Mouse (Mus musculus): Measurements from ENCODE around the gene Fibcd1. TPM values are rescaled to one million over a fixed set of nuclear protein-coding genes. Genes with fewer than 3 reads are reported as not detected.

The Fibcd1 gene
- polyA plus RNA-seq, 1 experiment: 0.13 TPM

- Histone ChIP-seq H3K36me3 (ENCODE audit: control insufficient read depth, insufficient read depth) (no peaks in the 10 kb centered on the region), H3ac (ENCODE audit: control insufficient read depth, insufficient read length) (no peak overlapping the region), H3K79me2 (ENCODE audit: control insufficient read depth, insufficient read depth) (no peaks in the 10 kb centered on the region), H3K4me3 (no peak overlapping the region), H3K4me2 (ENCODE audit: low read depth) (no peak overlapping the region), H3K27me3 (ENCODE audit: control insufficient read depth, insufficient read depth, insufficient read length) (peaks cover 73% of the 10 kb centered on the region)
- no peak for TF ChIP-seq CEBPB (IDR thresholded peaks at IDR 0.05; ENCODE audit: insufficient read depth, poor library complexity, severe bottlenecking)
- TF ChIP-seq REST (IDR thresholded peaks at IDR 0.05; ENCODE audit: insufficient read depth, insufficient read length): no peak
- TF ChIP-seq MAX (IDR thresholded peaks at IDR 0.05; ENCODE audit: low read depth): no peak
- TF ChIP-seq E2F4 (IDR thresholded peaks at IDR 0.05; ENCODE audit: insufficient read depth): no peak
- TF ChIP-seq TCF12 (IDR thresholded peaks at IDR 0.05; ENCODE audit: insufficient read depth, poor library complexity, severe bottlenecking): no peak
These were observed 43.1 kb upstream of the Fibcd1 start for GRCm38 (mm10) chr2:31888871-31889270.

GRCm38 (mm10) chr2:31887030-31887429 is 41.2 kb upstream of the Fibcd1 start, which contains the start of gene Lamc3:
Gene Lamc3, plus strand, starts transcription at chr2:31887291.
- H3K36me3 ChIP-seq (ENCODE audit: control insufficient read depth, insufficient read depth): no peaks in the 10 kb centered on the region
- no peak within 1 kb of the TSS for H3ac ChIP-seq (ENCODE audit: control insufficient read depth, insufficient read length)
- no peak within 1 kb of the TSS for H3K4me2 ChIP-seq (ENCODE audit: low read depth)
- H3K4me3 ChIP-seq: no peak within 1 kb of the TSS
- no peaks in the 10 kb centered on the region for H3K79me2 ChIP-seq (ENCODE audit: control insufficient read depth, insufficient read depth)
- TF ChIP-seq TCF3 (IDR thresholded peaks at IDR 0.05; ENCODE audit: insufficient read length, low read depth): no peak
- no peak for TF ChIP-seq SRF (IDR thresholded peaks at IDR 0.05; ENCODE audit: control insufficient read depth, insufficient read length, low read depth)
- TF ChIP-seq USF1 (IDR thresholded peaks at IDR 0.05; ENCODE audit: low read depth): no peak
- TF ChIP-seq REST (IDR thresholded peaks at IDR 0.05; ENCODE audit: insufficient read depth, insufficient read length): no peak
- no peak for TF ChIP-seq CEBPB (IDR thresholded peaks at IDR 0.05; ENCODE audit: insufficient read depth, poor library complexity, severe bottlenecking)
- no peak for TF ChIP-seq POLR2A (IDR thresholded peaks at IDR 0.05; ENCODE audit: insufficient read length, low read depth)
- peaks cover 91% of the 10 kb centered on the region for H3K27me3 ChIP-seq (ENCODE audit: control insufficient read depth, insufficient read depth, insufficient read length)

GRCm38 (mm10) chr2:31884806-31885205 is 39.0 kb upstream of the Fibcd1 start:
- TF ChIP-seq CEBPB (IDR thresholded peaks at IDR 0.05; ENCODE audit: insufficient read depth, poor library complexity, severe bottlenecking): no peak
- TF ChIP-seq MYOG (IDR thresholded peaks at IDR 0.05; ENCODE audit: control insufficient read depth in 1 of 3, insufficient read depth in 1 of 3, insufficient read length in 2 of 3, low read depth in 2 of 3): no peak
- TF ChIP-seq E2F4 (IDR thresholded peaks at IDR 0.05; ENCODE audit: insufficient read depth): no peak
- no peak for TF ChIP-seq SRF (IDR thresholded peaks at IDR 0.05; ENCODE audit: control insufficient read depth, insufficient read length, low read depth)
- TF ChIP-seq TCF3 (IDR thresholded peaks at IDR 0.05; ENCODE audit: insufficient read length, low read depth): no peak
- Histone ChIP-seq H3K36me3 (ENCODE audit: control insufficient read depth, insufficient read depth) (no peaks in the 10 kb centered on the region), H3K4me3 (no peak overlapping the region), H3K79me2 (ENCODE audit: control insufficient read depth, insufficient read depth) (no peaks in the 10 kb centered on the region), H3K27me3 (ENCODE audit: control insufficient read depth, insufficient read depth, insufficient read length) (peaks cover 91% of the 10 kb centered on the region), H3K4me2 (ENCODE audit: low read depth) (no peak overlapping the region), H3ac (ENCODE audit: control insufficient read depth, insufficient read length) (no peak overlapping the region)

GRCm38 (mm10) chr2:31883061-31883460 is 37.3 kb upstream of the Fibcd1 start:
- peaks cover 89% of the 10 kb centered on the region for H3K27me3 ChIP-seq (ENCODE audit: control insufficient read depth, insufficient read depth, insufficient read length)
- H3K36me3 ChIP-seq (ENCODE audit: control insufficient read depth, insufficient read depth): no peaks in the 10 kb centered on the region
- H3K79me2 ChIP-seq (ENCODE audit: control insufficient read depth, insufficient read depth): no peaks in the 10 kb centered on the region
- H3K4me3 ChIP-seq: no peak overlapping the region
- H3K4me2 ChIP-seq (ENCODE audit: low read depth): no peak overlapping the region
- no peak overlapping the region for H3ac ChIP-seq (ENCODE audit: control insufficient read depth, insufficient read length)
- no peak for TF ChIP-seq MYOG (IDR thresholded peaks at IDR 0.05; ENCODE audit: control insufficient read depth in 1 of 3, insufficient read depth in 1 of 3, insufficient read length in 2 of 3, low read depth in 2 of 3)

GRCm38 (mm10) chr2:31880868-31881267 is 35.1 kb upstream of the Fibcd1 start:
- Histone ChIP-seq H3K27me3 (ENCODE audit: control insufficient read depth, insufficient read depth, insufficient read length) (peaks cover 78% of the 10 kb centered on the region), H3K4me3 (no peak overlapping the region), H3K79me2 (ENCODE audit: control insufficient read depth, insufficient read depth) (no peaks in the 10 kb centered on the region), H3K4me2 (ENCODE audit: low read depth) (no peak overlapping the region), H3ac (ENCODE audit: control insufficient read depth, insufficient read length) (no peak overlapping the region), H3K36me3 (ENCODE audit: control insufficient read depth, insufficient read depth) (no peaks in the 10 kb centered on the region)
- no peak for TF ChIP-seq MYOG (IDR thresholded peaks at IDR 0.05; ENCODE audit: control insufficient read depth in 1 of 3, insufficient read depth in 1 of 3, insufficient read length in 2 of 3, low read depth in 2 of 3)
- no peak for TF ChIP-seq POLR2AphosphoS2 (IDR thresholded peaks at IDR 0.05; ENCODE audit: insufficient read length, low read depth)
- no peak for TF ChIP-seq POLR2A (IDR thresholded peaks at IDR 0.05; ENCODE audit: insufficient read length, low read depth)
- TF ChIP-seq SRF (IDR thresholded peaks at IDR 0.05; ENCODE audit: control insufficient read depth, insufficient read length, low read depth): no peak
- TF ChIP-seq USF1 (IDR thresholded peaks at IDR 0.05; ENCODE audit: low read depth): no peak
- no peak for TF ChIP-seq REST (IDR thresholded peaks at IDR 0.05; ENCODE audit: insufficient read depth, insufficient read length)
- TF ChIP-seq MYOD1 (IDR thresholded peaks at IDR 0.05; ENCODE audit: control insufficient read depth in 1 of 3, insufficient read length in 2 of 3, low read depth in 2 of 3): no peak
- no peak for TF ChIP-seq E2F4 (IDR thresholded peaks at IDR 0.05; ENCODE audit: insufficient read depth)
- TF ChIP-seq MAX (IDR thresholded peaks at IDR 0.05; ENCODE audit: low read depth): no peak

GRCm38 (mm10) chr2:31878610-31879009 is 32.8 kb upstream of the Fibcd1 start:
- TF ChIP-seq E2F4 (IDR thresholded peaks at IDR 0.05; ENCODE audit: insufficient read depth): no peak
- TF ChIP-seq CEBPB (IDR thresholded peaks at IDR 0.05; ENCODE audit: insufficient read depth, poor library complexity, severe bottlenecking): no peak
- TF ChIP-seq TCF3 (IDR thresholded peaks at IDR 0.05; ENCODE audit: insufficient read length, low read depth): no peak
- TF ChIP-seq MYOG (IDR thresholded peaks at IDR 0.05; ENCODE audit: control insufficient read depth in 1 of 3, insufficient read depth in 1 of 3, insufficient read length in 2 of 3, low read depth in 2 of 3): no peak
- TF ChIP-seq MYOD1 (IDR thresholded peaks at IDR 0.05; ENCODE audit: control insufficient read depth in 1 of 3, insufficient read length in 2 of 3, low read depth in 2 of 3): no peak
- TF ChIP-seq REST (IDR thresholded peaks at IDR 0.05; ENCODE audit: insufficient read depth, insufficient read length): no peak
- H3K36me3 ChIP-seq (ENCODE audit: control insufficient read depth, insufficient read depth): no peaks in the 10 kb centered on the region
- peaks cover 76% of the 10 kb centered on the region for H3K27me3 ChIP-seq (ENCODE audit: control insufficient read depth, insufficient read depth, insufficient read length)

More at GRCm38 (mm10) chr2:31878610-31879009, 32.8 kb upstream of the Fibcd1 start:
- H3ac ChIP-seq (ENCODE audit: control insufficient read depth, insufficient read length): no peak overlapping the region
- no peaks in the 10 kb centered on the region for H3K79me2 ChIP-seq (ENCODE audit: control insufficient read depth, insufficient read depth)
- no peak overlapping the region for H3K4me3 ChIP-seq
- H3K4me2 ChIP-seq (ENCODE audit: low read depth): no peak overlapping the region
